Mouse (Mus musculus) stomach, postnatal 0 days (tissue): ENCODE measurements around the gene Scgn.

Experiments used
- CTCF ChIP-seq: IDR thresholded peaks from 2 replicates; pipeline ENCODE4 v1.5.1; 2016; ENCODE audit warnings: antibody characterized with exemption, low read depth, mild to moderate bottlenecking, moderate library complexity
- EP300 ChIP-seq: optimal IDR thresholded peaks from 2 replicates; pipeline ENCODE3; 2016; ENCODE audit warnings: antibody characterized with exemption

DNA sequence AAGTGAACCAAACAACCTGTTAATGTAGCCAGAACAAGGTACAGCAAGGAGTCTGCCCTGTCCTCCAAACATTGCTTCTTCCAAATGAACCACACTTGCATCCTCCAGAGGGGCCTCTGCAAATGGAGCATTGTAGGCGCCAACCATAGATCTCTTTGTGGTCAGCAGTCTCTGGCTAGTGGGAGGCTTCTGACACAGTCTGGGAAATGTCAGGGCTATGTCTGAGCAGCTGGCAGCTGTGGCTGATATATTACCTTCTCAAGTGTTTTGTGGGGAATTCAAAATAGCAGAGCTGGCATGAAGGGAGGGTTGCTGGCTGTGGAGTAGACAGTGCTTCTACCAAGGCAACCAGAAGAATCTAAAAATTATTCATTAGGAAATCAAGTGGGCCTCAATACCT is 74.9 kb downstream of the Scgn start:
- TF ChIP-seq CTCF = no peak
- no peak for TF ChIP-seq EP300
